Mouse (Mus musculus) mammary gland, adult 2 months (tissue): ENCODE measurements around the gene Mydgf. TPM values are rescaled to one million over a fixed set of nuclear protein-coding genes. Genes with fewer than 3 reads are reported as not detected.

Source experiments
- polyA plus RNA-seq: library from polyadenylated mRNA; depleted of rRNA; stranded (reverse); fragments of >200 nt; gene quantifications from 2 replicates; pipeline ENCODE4 v1.2.3, GENCODE M21; 2012; ENCODE audit warnings: low replicate concordance; rRNA removed

Gene Mydgf
- 52.0 and 64.7 TPM in 2 replicates for polyA plus RNA-seq

GRCm38 (mm10) chr17:56183658-56184103 lies at the start of gene Mydgf:
Mydgf (minus strand) TSS chr17:56183920.

GRCm38 (mm10) chr17:56218377-56219191 lies 34.9 kb upstream of the Mydgf start, which contains the start of gene Dpp9:
Dpp9 (minus strand) TSS chr17:56218905.

GRCm38 (mm10) chr17:56162231-56162774 lies 21.4 kb downstream of the Mydgf start, which contains the start of gene Tnfaip8l1:
Tnfaip8l1 (plus strand) TSS chr17:56162477.

GRCm38 (mm10) chr17:56139858-56140595 lies 43.7 kb downstream of the Mydgf start, which contains the start of gene Sema6b:
Sema6b (minus strand) TSS chr17:56140343.

Other genes starting within 250 kb of the Mydgf start
- gene Zfp119b, start 234.4 kb downstream of the Mydgf start, polyA plus RNA-seq: 0.11 and 0.57 TPM in 2 replicates
- 23.6 and 33.9 TPM in 2 replicates for gene Ebi3, start 231.3 kb downstream of the Mydgf start, polyA plus RNA-seq
- 5.2 and 7.6 TPM in 2 replicates for gene Yju2, start 224.8 kb downstream of the Mydgf start, polyA plus RNA-seq
- 1.2 and 1.6 TPM in 2 replicates for gene Shd, start 213.5 kb downstream of the Mydgf start, polyA plus RNA-seq
- 0.40 and 0.85 TPM in 2 replicates for gene Fsd1, start 197.4 kb downstream of the Mydgf start, polyA plus RNA-seq
- 40.2 and 48.1 TPM in 2 replicates for gene Stap2, start 178.3 kb downstream of the Mydgf start, polyA plus RNA-seq
- gene Mpnd, start 178.2 kb downstream of the Mydgf start, polyA plus RNA-seq: 129 and 143 TPM in 2 replicates
- 97.9 and 107 TPM in 2 replicates for gene Sh3gl1, start 147.3 kb downstream of the Mydgf start, polyA plus RNA-seq
- gene Chaf1a, start 143.5 kb downstream of the Mydgf start, polyA plus RNA-seq: 1.5 and 2.4 TPM in 2 replicates
- gene Ubxn6, start 108.9 kb downstream of the Mydgf start, polyA plus RNA-seq: 66.4 and 86.9 TPM in 2 replicates
- 32.3 and 44.8 TPM in 2 replicates for gene Hdgfl2, start 104.3 kb downstream of the Mydgf start, polyA plus RNA-seq
- gene Plin4, start 74.1 kb downstream of the Mydgf start, polyA plus RNA-seq: 524 and 611 TPM in 2 replicates
- 21.3 and 28.0 TPM in 2 replicates for gene Plin5, start 66.3 kb downstream of the Mydgf start, polyA plus RNA-seq
- 252 and 470 TPM in 2 replicates for gene Lrg1, start 61.9 kb downstream of the Mydgf start, polyA plus RNA-seq
- gene Sema6b, start 43.6 kb downstream of the Mydgf start, polyA plus RNA-seq: 11.2 and 35.0 TPM in 2 replicates
- 10.9 and 13.6 TPM in 2 replicates for gene Tnfaip8l1, start 21.4 kb downstream of the Mydgf start, polyA plus RNA-seq
- 45.3 and 59.0 TPM in 2 replicates for gene Dpp9, start 35.0 kb upstream of the Mydgf start, polyA plus RNA-seq
- 41.0 and 54.6 TPM in 2 replicates for gene Fem1a, start 72.9 kb upstream of the Mydgf start, polyA plus RNA-seq
- 27.3 and 29.4 TPM in 2 replicates for gene Ticam1, start 92.9 kb upstream of the Mydgf start, polyA plus RNA-seq
- gene Plin3, start 109.0 kb upstream of the Mydgf start, polyA plus RNA-seq: 36.1 and 37.7 TPM in 2 replicates
- not detected in 2 replicates for gene Arrdc5, start 116.4 kb upstream of the Mydgf start, polyA plus RNA-seq
- gene Uhrf1, start 119.4 kb upstream of the Mydgf start, polyA plus RNA-seq: 5.2 and 8.0 TPM in 2 replicates
- 33.9 and 65.2 TPM in 2 replicates for gene Kdm4b, start 142.1 kb upstream of the Mydgf start, polyA plus RNA-seq